Mouse (Mus musculus): ENCODE measurements around the gene Chrm4. TPM values are rescaled to one million over a fixed set of nuclear protein-coding genes. Genes with fewer than 3 reads are reported as not detected.

Chrm4 gene
- polyA plus RNA-seq, 1 experiment, result 0.55 TPM

DNA sequence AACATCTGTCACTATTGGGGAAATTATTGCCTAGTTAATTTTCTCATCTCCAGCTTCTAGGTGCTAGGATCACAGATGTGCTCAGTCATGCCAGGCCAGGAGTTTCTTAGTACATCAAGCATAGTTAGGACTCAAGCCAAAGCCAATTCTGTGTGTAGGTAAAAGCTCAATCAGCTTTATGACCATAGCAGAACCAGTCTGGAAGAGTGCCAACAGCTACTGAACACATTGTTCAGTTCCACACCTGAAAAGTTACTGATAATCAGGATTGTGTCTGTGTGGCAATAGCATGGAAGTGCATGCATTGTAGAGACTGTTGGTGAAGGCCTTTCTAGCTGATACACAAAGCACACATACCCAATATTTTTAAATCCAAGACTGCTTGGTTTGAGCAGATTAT, 29.1 kb upstream of the Chrm4 start:
- Histone ChIP-seq H3K4me3 (ENCODE audit: insufficient read depth, poor library complexity, severe bottlenecking) (no peak overlapping the region), H3K79me2 (ENCODE audit: control insufficient read depth, insufficient read depth) (no peaks in the 10 kb centered on the region), H3ac (ENCODE audit: control insufficient read depth, insufficient read length, low read depth) (no peak overlapping the region), H3K79me3 (ENCODE audit: low read depth) (no peaks in the 10 kb centered on the region), H3K36me3 (ENCODE audit: control insufficient read depth, insufficient read depth) (peaks cover 15% of the 10 kb centered on the region), H3K27me3 (ENCODE audit: control insufficient read depth, insufficient read depth, insufficient read length) (no peaks in the 10 kb centered on the region)
- no peak for TF ChIP-seq MAX (IDR thresholded peaks at IDR 0.05)
- no peak for TF ChIP-seq FOSL1 (IDR thresholded peaks at IDR 0.05; ENCODE audit: insufficient read depth, low read length, poor library complexity, severe bottlenecking)
- TF ChIP-seq USF1 (IDR thresholded peaks at IDR 0.05; ENCODE audit: low read depth), result no peak
- TF ChIP-seq MYOD1 (IDR thresholded peaks at IDR 0.05; ENCODE audit: control insufficient read depth, insufficient read length, low read depth), result no peak
- TF ChIP-seq CTCF (IDR thresholded peaks at IDR 0.05; ENCODE audit: control insufficient read depth, insufficient read depth, insufficient read length), result no peak
- TF ChIP-seq CEBPB (IDR thresholded peaks at IDR 0.05; ENCODE audit: low read depth), result no peak
- no peak for TF ChIP-seq MYOG (IDR thresholded peaks at IDR 0.05; ENCODE audit: control insufficient read depth, extremely low read depth, insufficient read length)

DNA sequence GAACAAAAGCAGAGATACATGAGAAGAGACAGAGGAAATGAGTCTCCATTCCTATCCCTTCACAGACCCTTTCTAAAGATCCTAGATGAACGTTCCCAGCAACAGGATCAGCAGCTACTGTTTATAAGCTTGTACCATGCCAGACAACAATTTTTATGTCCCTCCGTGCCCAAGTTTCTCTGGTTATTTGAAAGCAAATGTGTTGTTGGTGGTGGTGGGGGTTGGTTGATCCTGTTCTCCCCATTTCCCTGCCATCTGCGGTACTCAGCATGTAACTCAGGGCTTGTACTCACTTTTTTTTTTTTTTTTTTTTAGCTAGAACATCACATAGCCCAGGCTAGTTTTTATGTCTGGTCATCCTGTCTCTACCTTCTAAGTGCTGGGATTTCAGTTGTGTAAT, 27.9 kb upstream of the Chrm4 start:
- Histone ChIP-seq H3K79me3 (ENCODE audit: low read depth) (no peaks in the 10 kb centered on the region), H3K79me2 (ENCODE audit: control insufficient read depth, insufficient read depth) (no peaks in the 10 kb centered on the region), H3K36me3 (ENCODE audit: control insufficient read depth, insufficient read depth) (peaks cover 15% of the 10 kb centered on the region), H3ac (ENCODE audit: control insufficient read depth, insufficient read length, low read depth) (no peak overlapping the region), H3K4me3 (ENCODE audit: insufficient read depth, poor library complexity, severe bottlenecking) (no peak overlapping the region), H3K27me3 (ENCODE audit: control insufficient read depth, insufficient read depth, insufficient read length) (no peaks in the 10 kb centered on the region)
- no peak for TF ChIP-seq CEBPB (IDR thresholded peaks at IDR 0.05; ENCODE audit: low read depth)
- no peak for TF ChIP-seq USF1 (IDR thresholded peaks at IDR 0.05; ENCODE audit: low read depth)
- TF ChIP-seq CTCF (IDR thresholded peaks at IDR 0.05; ENCODE audit: control insufficient read depth, insufficient read depth, insufficient read length), result no peak
- no peak for TF ChIP-seq MYOD1 (IDR thresholded peaks at IDR 0.05; ENCODE audit: control insufficient read depth, insufficient read length, low read depth)
- no peak for TF ChIP-seq MAX (IDR thresholded peaks at IDR 0.05)
- TF ChIP-seq MYOG (IDR thresholded peaks at IDR 0.05; ENCODE audit: control insufficient read depth, extremely low read depth, insufficient read length), result no peak
- TF ChIP-seq FOSL1 (IDR thresholded peaks at IDR 0.05; ENCODE audit: insufficient read depth, low read length, poor library complexity, severe bottlenecking), result no peak

GRCm38 (mm10) chr2:91900431-91900830, 26.6 kb upstream of the Chrm4 start:
- Histone ChIP-seq H3K36me3 (ENCODE audit: control insufficient read depth, insufficient read depth) (peaks cover 15% of the 10 kb centered on the region), H3K79me3 (ENCODE audit: low read depth) (no peaks in the 10 kb centered on the region), H3K4me3 (ENCODE audit: insufficient read depth, poor library complexity, severe bottlenecking) (no peak overlapping the region), H3K79me2 (ENCODE audit: control insufficient read depth, insufficient read depth) (no peaks in the 10 kb centered on the region), H3K27me3 (ENCODE audit: control insufficient read depth, insufficient read depth, insufficient read length) (no peaks in the 10 kb centered on the region), H3ac (ENCODE audit: control insufficient read depth, insufficient read length, low read depth) (no peak overlapping the region)
- TF ChIP-seq MYOG (IDR thresholded peaks at IDR 0.05; ENCODE audit: control insufficient read depth, extremely low read depth, insufficient read length) (no peak), MYOD1 (IDR thresholded peaks at IDR 0.05; ENCODE audit: control insufficient read depth, insufficient read length, low read depth) (no peak), USF1 (IDR thresholded peaks at IDR 0.05; ENCODE audit: low read depth) (no peak), MAX (IDR thresholded peaks at IDR 0.05) (no peak), CEBPB (IDR thresholded peaks at IDR 0.05; ENCODE audit: low read depth) (no peak), CTCF (IDR thresholded peaks at IDR 0.05; ENCODE audit: control insufficient read depth, insufficient read depth, insufficient read length) (no peak), FOSL1 (IDR thresholded peaks at IDR 0.05; ENCODE audit: insufficient read depth, low read length, poor library complexity, severe bottlenecking) (no peak)

DNA sequence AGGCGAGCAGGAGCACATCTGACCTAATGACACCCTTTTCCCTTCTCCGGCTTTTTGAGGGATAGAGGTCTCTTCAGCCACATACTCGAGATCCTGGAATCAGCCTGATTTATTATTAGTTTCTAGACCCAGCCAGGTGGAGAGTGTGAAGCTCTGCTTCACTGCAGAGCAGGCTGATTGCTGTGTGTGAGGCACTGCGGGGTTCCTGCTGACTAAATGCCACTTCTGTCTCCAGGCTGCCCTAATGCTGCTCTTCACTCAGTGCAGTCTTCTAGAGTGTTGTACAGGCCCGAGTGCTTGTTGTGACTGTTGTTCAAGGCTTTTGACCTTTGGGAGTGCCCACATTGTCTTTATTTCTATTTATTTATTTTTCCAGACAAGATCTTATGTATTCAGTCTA, 24.7 kb upstream of the Chrm4 start:
- H3K79me2 ChIP-seq (ENCODE audit: control insufficient read depth, insufficient read depth), result no peaks in the 10 kb centered on the region
- H3K4me3 ChIP-seq (ENCODE audit: insufficient read depth, poor library complexity, severe bottlenecking), result no peak overlapping the region
- TF ChIP-seq USF1 (IDR thresholded peaks at IDR 0.05; ENCODE audit: low read depth), result no peak
- TF ChIP-seq FOSL1 (IDR thresholded peaks at IDR 0.05; ENCODE audit: insufficient read depth, low read length, poor library complexity, severe bottlenecking), result no peak
- H3K79me3 ChIP-seq (ENCODE audit: low read depth), result no peaks in the 10 kb centered on the region
- no peaks in the 10 kb centered on the region for H3K27me3 ChIP-seq (ENCODE audit: control insufficient read depth, insufficient read depth, insufficient read length)
- H3ac ChIP-seq (ENCODE audit: control insufficient read depth, insufficient read length, low read depth), result no peak overlapping the region
- H3K36me3 ChIP-seq (ENCODE audit: control insufficient read depth, insufficient read depth), result peaks cover 17% of the 10 kb centered on the region

GRCm38 (mm10) chr2:91903171-91903925, 23.7 kb upstream of the Chrm4 start:
- peaks cover 13% of the 10 kb centered on the region for H3K36me3 ChIP-seq (ENCODE audit: control insufficient read depth, insufficient read depth)
- TF ChIP-seq FOSL1 (IDR thresholded peaks at IDR 0.05; ENCODE audit: insufficient read depth, low read length, poor library complexity, severe bottlenecking) (no peak), CEBPB (IDR thresholded peaks at IDR 0.05; ENCODE audit: low read depth) (no peak), USF1 (IDR thresholded peaks at IDR 0.05; ENCODE audit: low read depth) (no peak)

GRCm38 (mm10) chr2:91904618-91905307, 22.3 kb upstream of the Chrm4 start:
- TF ChIP-seq MYOG (IDR thresholded peaks at IDR 0.05; ENCODE audit: control insufficient read depth, extremely low read depth, insufficient read length) (no peak), CEBPB (IDR thresholded peaks at IDR 0.05; ENCODE audit: low read depth) (no peak), FOSL1 (IDR thresholded peaks at IDR 0.05; ENCODE audit: insufficient read depth, low read length, poor library complexity, severe bottlenecking) (no peak), CTCF (IDR thresholded peaks at IDR 0.05; ENCODE audit: control insufficient read depth, insufficient read depth, insufficient read length) (no peak), MYOD1 (IDR thresholded peaks at IDR 0.05; ENCODE audit: control insufficient read depth, insufficient read length, low read depth) (no peak), USF1 (IDR thresholded peaks at IDR 0.05; ENCODE audit: low read depth) (no peak), MAX (IDR thresholded peaks at IDR 0.05) (no peak)
- Histone ChIP-seq H3K79me3 (ENCODE audit: low read depth) (no peaks in the 10 kb centered on the region), H3ac (ENCODE audit: control insufficient read depth, insufficient read length, low read depth) (no peak overlapping the region), H3K4me3 (ENCODE audit: insufficient read depth, poor library complexity, severe bottlenecking) (no peak overlapping the region), H3K36me3 (ENCODE audit: control insufficient read depth, insufficient read depth) (peaks cover 24% of the 10 kb centered on the region), H3K27me3 (ENCODE audit: control insufficient read depth, insufficient read depth, insufficient read length) (no peaks in the 10 kb centered on the region), H3K79me2 (ENCODE audit: control insufficient read depth, insufficient read depth) (no peaks in the 10 kb centered on the region)

More at GRCm38 (mm10) chr2:91903171-91903925, 23.7 kb upstream of the Chrm4 start:
- no peak overlapping the region for H3K4me3 ChIP-seq (ENCODE audit: insufficient read depth, poor library complexity, severe bottlenecking)
- no peaks in the 10 kb centered on the region for H3K27me3 ChIP-seq (ENCODE audit: control insufficient read depth, insufficient read depth, insufficient read length)
- H3K79me2 ChIP-seq (ENCODE audit: control insufficient read depth, insufficient read depth), result no peaks in the 10 kb centered on the region
- no peaks in the 10 kb centered on the region for H3K79me3 ChIP-seq (ENCODE audit: low read depth)
- H3ac ChIP-seq (ENCODE audit: control insufficient read depth, insufficient read length, low read depth), result no peak overlapping the region
